Mouse (Mus musculus) forebrain, embryonic 13.5 days (tissue): ENCODE data around the gene Tmem119. TPM values are rescaled to one million over a fixed set of nuclear protein-coding genes. Genes with fewer than 3 reads are reported as not detected.

Source experiments
- ATAC-seq: fragments of 200-750 bp; cut with Nextera tagmentation; 2 replicates; pipeline ENCODE4 v1.8.0; 2017
- H3K27ac ChIP-seq: fragments of 300-500 bp; sonication (generic); 2 replicates; pipeline ENCODE4 v1.5.1; 2015; ENCODE audit warnings: inconsistent platforms, mild to moderate bottlenecking, moderate library complexity
- H3K27me3 ChIP-seq: fragments of 300-500 bp; sonication (generic); 2 replicates; pipeline ENCODE4 v1.6.1; 2015; ENCODE audit warnings: mild to moderate bottlenecking, inconsistent platforms
- H3K36me3 ChIP-seq: fragments of 300-500 bp; sonication (generic); 2 replicates; pipeline ENCODE4 v1.6.1; 2015; ENCODE audit warnings: mild to moderate bottlenecking, inconsistent platforms; ENCODE audit not compliant: poor library complexity, severe bottlenecking
- H3K4me1 ChIP-seq: fragments of 300-500 bp; sonication (generic); 2 replicates; pipeline ENCODE4 v1.6.1; 2015; ENCODE audit warnings: inconsistent platforms
- H3K4me2 ChIP-seq: fragments of 300-500 bp; sonication (generic); 2 replicates; pipeline ENCODE4 v1.6.1; 2015; ENCODE audit warnings: inconsistent platforms, mild to moderate bottlenecking, moderate library complexity
- H3K4me3 ChIP-seq: fragments of 300-500 bp; sonication (generic); 2 replicates; pipeline ENCODE4 v1.5.1; 2015; ENCODE audit warnings: mild to moderate bottlenecking, inconsistent platforms
- H3K9ac ChIP-seq: fragments of 300-500 bp; sonication (generic); 2 replicates; pipeline ENCODE4 v1.6.1; 2015; ENCODE audit warnings: mild to moderate bottlenecking, inconsistent platforms
- H3K9me3 ChIP-seq: fragments of 300-500 bp; sonication (generic); replicated peaks from 2 replicates; pipeline ENCODE4 v1.6.1; 2016; ENCODE audit warnings: inconsistent platforms
- WGBS: fragments of 180-500 bp; shearing (Covaris S2); methylation state at CpG from one replicate; pipeline ENCODE4 v1.1.7; 2015; 5-methylcytosine and 5-hydroxymethylcytosine counted together
- polyA plus RNA-seq: library from polyadenylated mRNA; unstranded; fragments of >200 nt; fragmentation: Nextera tagmentation; extraction: Ambion mirVana; gene quantifications from 2 replicates; pipeline ENCODE4 v1.2.1, GENCODE M21; 2015

Gene Tmem119
- polyA plus RNA-seq, 1 experiment from 2014 or later, result 3.4 TPM

DNA sequence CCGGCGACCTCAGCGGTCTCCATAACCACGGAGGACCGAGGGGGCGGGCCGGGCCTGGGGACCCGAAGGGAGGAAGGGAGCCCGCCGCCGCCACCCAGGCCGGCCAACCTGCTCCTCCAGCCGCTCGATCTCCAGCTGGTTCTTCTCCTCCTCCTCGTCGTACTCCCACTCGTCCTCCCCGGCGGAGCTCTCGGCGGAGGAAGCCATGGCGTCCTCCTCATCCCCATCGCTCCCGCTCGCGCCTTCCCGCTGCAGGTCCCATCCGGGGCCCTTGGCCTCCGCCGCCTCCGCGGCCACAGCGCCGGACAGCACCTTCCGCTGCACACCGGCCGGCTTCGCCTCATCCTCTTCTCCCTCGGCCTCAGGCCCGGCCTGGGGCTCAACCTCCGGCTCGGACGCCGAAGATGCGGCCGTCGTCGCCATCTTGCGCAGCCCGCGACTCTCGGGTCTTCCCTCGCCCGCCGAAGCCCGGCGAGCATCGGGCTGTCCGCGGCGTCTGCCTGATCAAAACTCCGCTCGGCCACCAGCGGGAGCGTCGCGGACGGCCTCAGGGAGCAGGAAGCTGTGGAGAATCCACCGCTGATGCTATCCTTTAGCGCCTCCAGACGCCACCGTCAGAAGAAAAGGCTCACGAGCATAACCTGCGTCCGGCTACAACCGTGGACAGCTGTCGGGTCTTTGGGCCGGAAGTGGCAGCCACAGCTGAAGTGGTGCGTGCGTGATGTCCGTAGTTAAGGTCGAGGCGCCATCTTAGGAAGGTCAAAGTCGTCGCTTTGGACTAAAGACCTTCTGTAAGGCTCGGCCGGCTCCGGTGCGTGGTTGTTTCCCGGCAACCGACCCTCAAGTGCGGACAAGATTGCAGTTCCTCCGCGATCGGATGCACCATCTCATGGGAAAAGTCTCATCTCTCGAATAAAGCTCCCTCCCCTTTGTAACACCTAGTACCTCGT is 28.8 kb downstream of the Tmem119 start:
- WGBS, result under 1% methylated on average over 93 of the region's 97 CpGs
- H3K9ac ChIP-seq, result peak overlapping the region; percentile 96
- no peaks in the 10 kb centered on the region for H3K27me3 ChIP-seq
- H3K4me3 ChIP-seq, result peak overlapping the region; percentile 100
- H3K27ac ChIP-seq, result peak overlapping the region; percentile 98
- H3K9me3 ChIP-seq, result no peaks in the 10 kb centered on the region
- H3K36me3 ChIP-seq, result peaks cover 50% of the 10 kb centered on the region
- peaks cover 36% of the 10 kb centered on the region for H3K4me1 ChIP-seq
- H3K4me2 ChIP-seq, result peak overlapping the region; percentile 98
- peak; percentile 79 for ATAC-seq

DNA sequence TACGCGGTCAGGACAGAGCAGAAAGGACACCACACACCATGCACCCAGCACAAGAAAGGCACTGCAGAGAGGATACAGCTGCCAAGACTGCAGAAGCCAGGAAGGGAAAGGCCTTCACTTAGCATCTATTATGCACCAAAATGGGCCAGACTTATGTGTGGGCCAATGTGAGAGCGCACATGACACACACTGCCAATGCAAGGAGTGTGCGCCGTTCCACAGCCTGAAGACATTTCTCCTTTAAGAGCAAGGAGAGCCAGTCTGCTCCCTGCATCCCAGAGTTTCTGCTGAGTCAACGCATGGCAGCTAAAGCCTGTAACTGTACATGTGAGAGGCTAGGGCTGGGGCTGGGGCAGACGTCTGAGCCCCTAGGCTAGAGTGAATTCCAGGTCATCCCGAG is 31.5 kb downstream of the Tmem119 start:
- 96% methylated on average over 8 of the region's 8 CpGs for WGBS
- Histone ChIP-seq H3K4me1 (peaks cover 33% of the 10 kb centered on the region), H3K4me2 (no peak overlapping the region), H3K4me3 (no peak overlapping the region), H3K36me3 (peaks cover 46% of the 10 kb centered on the region), H3K9me3 (no peaks in the 10 kb centered on the region), H3K27ac (no peak overlapping the region), H3K9ac (no peak overlapping the region), H3K27me3 (no peaks in the 10 kb centered on the region)
- ATAC-seq, result no peak

DNA sequence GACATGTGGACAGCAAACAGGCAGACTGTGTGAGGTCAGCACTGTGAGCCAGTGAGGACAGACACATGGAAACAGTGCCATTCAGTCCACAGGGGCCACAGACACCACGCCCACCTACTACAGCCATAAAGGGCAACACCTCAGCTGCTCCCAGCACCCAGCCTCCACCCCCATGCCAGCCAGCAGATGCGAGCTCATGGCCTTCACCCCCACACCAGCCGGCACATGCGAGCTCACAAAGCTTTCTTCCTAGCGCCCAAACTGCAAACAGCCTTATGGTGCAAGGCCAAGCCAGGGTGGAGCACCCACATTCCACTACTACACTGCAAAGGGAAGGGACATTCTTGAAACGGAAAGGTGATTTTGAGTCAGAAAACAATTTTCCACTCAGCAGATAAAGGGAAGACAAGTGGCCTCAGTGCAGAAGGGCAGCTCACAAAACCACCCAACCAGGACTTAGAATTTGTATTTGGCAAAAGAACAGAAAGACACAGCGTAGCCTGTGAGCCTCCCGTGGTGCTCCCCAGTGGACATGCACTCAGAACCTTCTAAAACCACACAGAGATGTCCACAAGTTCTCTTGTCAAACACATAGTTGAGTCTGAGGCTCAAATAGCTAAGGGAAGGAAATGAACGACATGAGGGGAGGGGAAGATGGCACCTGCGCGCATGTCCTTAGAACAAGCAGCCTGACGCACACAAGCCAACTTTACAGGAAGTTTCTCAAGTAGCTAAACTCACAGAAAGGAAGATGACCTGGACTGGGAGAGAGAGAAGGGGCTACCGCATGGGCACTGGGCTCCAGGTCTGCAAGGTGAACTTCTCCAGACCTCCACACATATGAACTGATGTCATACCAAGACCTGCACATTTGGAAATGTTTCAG is 34.4 kb downstream of the Tmem119 start:
- WGBS, result 92% methylated on average over 13 of the region's 13 CpGs
- H3K36me3 ChIP-seq, result peaks cover 75% of the 10 kb centered on the region

DNA sequence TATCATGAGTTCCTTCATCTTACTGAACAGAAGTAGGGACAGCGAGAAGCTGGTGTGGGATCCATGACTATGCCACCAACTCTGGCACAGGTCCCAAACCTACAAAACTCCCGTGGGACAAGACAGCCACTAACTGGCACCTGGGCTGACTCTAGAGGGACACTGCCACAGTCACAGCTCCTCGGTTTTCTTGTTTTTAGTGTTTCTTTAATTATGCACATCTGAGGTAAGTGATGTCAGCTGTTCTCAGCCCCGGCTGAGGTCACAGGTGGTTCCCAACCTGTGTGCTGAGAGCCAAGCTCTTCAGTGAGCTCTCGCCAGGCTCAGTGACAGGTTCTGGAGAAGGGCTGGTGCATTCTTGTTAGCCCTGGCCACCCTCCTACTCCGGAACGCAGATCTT is 35.9 kb downstream of the Tmem119 start:
- H3K9ac ChIP-seq, result no peak overlapping the region
- H3K36me3 ChIP-seq, result peaks cover 90% of the 10 kb centered on the region
- no peak overlapping the region for H3K4me3 ChIP-seq
- peaks cover 10% of the 10 kb centered on the region for H3K4me1 ChIP-seq
- no peaks in the 10 kb centered on the region for H3K27me3 ChIP-seq
- no peaks in the 10 kb centered on the region for H3K9me3 ChIP-seq
- no peak overlapping the region for H3K4me2 ChIP-seq
- ATAC-seq, result no peak
- no peak overlapping the region for H3K27ac ChIP-seq
- 94% methylated on average over 7 of the region's 7 CpGs for WGBS

More for the DNA sequence above, 34.4 kb downstream of the Tmem119 start:
- peaks cover 24% of the 10 kb centered on the region for H3K4me1 ChIP-seq
- H3K27ac ChIP-seq, result no peak overlapping the region
- no peaks in the 10 kb centered on the region for H3K9me3 ChIP-seq
- ATAC-seq, result no peak
- H3K27me3 ChIP-seq, result no peaks in the 10 kb centered on the region
- no peak overlapping the region for H3K4me2 ChIP-seq
- no peak overlapping the region for H3K9ac ChIP-seq
- no peak overlapping the region for H3K4me3 ChIP-seq

DNA sequence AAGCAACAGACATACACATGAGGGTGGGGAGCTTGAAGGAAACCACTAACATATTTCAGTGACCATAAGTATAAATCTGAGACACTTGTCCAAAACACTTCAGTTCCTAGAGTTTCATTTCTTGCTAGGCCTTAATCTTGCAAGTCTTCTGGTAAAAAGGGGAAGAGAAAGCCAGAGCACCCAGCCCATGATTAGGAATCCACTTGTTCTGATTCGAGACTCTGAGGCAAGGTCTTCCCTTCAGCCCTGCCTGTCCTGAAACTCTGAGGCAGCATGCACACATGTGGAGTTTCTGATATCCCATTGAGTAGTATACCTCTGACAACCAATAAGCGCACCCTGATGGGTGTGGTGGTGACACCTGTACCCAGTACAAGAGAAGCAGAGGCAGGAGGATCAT is 38.7 kb downstream of the Tmem119 start:
- H3K27me3 ChIP-seq, result no peaks in the 10 kb centered on the region
- H3K4me2 ChIP-seq, result no peak overlapping the region
- no peak overlapping the region for H3K27ac ChIP-seq
- H3K4me1 ChIP-seq, result no peaks in the 10 kb centered on the region
- H3K4me3 ChIP-seq, result no peak overlapping the region
- H3K36me3 ChIP-seq, result peaks cover 92% of the 10 kb centered on the region
- no peaks in the 10 kb centered on the region for H3K9me3 ChIP-seq
- H3K9ac ChIP-seq, result no peak overlapping the region
- WGBS, result 94% methylated on average over 2 of the region's 2 CpGs
- ATAC-seq, result no peak

DNA sequence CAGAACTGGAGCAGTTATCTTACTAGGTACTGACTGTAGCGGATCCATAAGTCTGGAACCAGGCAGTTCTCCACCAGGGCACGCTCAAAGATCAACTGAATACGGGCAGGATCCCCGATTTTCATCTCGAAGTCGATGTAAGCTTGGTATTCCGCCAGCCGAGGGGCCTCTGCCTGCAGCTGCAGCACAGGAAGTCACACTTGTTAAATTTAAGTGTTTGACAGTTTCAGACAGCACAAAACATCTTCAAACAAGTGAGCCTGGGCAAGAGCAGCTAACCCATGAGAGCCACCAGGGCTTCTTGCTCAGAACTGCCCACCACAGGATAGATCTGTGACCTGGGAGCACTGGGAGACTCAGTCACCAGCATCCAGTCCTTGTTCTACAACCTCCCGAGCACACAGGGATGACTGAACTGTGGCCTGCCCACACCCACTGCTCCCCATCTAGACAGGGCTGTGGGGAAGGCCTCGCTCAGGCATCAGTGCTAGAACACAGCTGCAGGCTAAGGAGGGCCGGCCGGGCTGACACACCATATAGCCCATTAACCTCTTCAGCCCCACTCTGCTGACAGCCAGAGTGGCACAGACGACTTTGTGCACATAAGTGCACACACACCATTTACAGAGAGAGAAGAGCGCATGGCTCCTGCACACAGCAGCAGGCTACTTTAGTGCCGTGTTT is 44.8 kb downstream of the Tmem119 start:
- Histone ChIP-seq H3K4me3 (no peak overlapping the region), H3K4me2 (no peak overlapping the region), H3K4me1 (no peaks in the 10 kb centered on the region), H3K27me3 (no peaks in the 10 kb centered on the region), H3K27ac (no peak overlapping the region; the same call in 1 of the 2 replicates), H3K9ac (no peak overlapping the region), H3K36me3 (peaks cover 100% of the 10 kb centered on the region), H3K9me3 (no peaks in the 10 kb centered on the region)
- WGBS, result 94% methylated on average over 15 of the region's 15 CpGs
- ATAC-seq, result no peak

DNA sequence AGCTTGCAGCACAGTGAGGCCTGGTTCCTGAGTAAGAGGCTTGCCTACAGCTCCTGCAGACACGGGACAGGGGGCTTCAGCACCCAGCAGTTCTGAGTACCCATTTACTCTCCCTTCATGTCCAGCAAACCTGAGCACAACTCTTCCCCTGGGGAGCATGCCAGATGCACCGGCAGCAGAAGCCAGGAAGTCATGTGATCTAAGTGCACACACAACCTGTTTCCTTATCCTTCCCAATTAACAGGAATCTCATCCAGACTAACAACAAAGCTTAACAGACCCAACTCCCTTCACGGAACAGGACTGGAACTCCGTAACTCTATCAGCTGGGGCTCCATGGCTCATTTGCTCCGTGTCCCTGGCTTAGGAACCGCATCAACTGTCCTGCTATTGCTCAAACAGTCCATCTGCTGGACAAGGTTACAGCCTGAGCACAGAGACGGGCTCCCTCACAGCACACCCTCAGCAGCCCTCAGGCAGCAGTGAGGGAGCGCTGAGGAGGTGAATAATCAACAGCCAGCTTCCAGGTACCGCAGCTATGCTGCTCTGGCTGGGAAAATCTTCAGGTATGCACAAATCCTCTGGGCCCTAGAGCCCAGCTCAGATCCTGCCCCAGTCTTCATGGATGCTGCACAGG is 48.7 kb downstream of the Tmem119 start:
- H3K4me2 ChIP-seq, result no peak overlapping the region
- no peaks in the 10 kb centered on the region for H3K27me3 ChIP-seq
- H3K9ac ChIP-seq, result no peak overlapping the region
- no peak overlapping the region for H3K27ac ChIP-seq
- 92% methylated on average over 9 of the region's 9 CpGs for WGBS
- H3K36me3 ChIP-seq, result peaks cover 99% of the 10 kb centered on the region
- H3K4me3 ChIP-seq, result no peak overlapping the region
- no peaks in the 10 kb centered on the region for H3K4me1 ChIP-seq
- no peaks in the 10 kb centered on the region for H3K9me3 ChIP-seq
- ATAC-seq, result no peak

DNA sequence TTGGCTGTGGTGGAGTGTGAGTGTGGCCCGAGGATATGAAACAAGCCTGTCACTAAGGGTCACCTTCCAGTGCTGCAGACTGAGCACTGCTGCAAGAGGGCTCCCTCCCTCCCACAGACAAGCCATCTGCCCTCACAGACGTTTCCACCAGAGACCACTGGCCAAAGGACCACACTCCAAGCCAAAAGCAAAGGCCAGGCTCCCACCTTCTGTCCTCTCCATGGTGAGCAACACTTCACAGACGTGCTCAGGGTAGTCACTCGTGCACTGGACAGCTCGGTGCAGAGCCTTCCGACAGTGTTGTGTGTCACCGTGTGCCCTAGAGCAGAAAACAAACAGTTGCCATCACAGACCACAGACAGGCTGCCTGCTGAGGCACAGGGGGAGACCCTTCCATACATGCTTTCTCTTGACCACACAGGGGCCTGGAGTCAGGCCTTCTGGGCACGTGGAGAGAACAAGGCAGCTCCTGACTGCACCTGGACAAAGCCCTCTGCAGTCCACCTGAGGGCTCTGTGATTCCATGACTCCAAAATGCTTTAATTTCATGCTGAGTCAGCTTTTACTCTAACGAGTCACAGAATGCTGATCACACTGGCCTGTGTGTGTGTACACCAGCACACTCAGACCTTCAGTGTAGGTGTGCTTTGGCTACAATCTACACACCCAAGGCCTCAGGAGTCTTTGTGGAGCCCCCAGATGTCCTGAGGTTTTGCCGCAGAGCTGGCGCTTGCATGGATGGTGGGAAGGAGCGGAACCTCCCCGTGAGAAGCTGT is 51.6 kb downstream of the Tmem119 start:
- no peak for ATAC-seq
- H3K4me3 ChIP-seq, result no peak overlapping the region
- no peak overlapping the region for H3K9ac ChIP-seq
- no peaks in the 10 kb centered on the region for H3K9me3 ChIP-seq
- no peak overlapping the region for H3K27ac ChIP-seq
- WGBS, result 97% methylated on average over 13 of the region's 13 CpGs
- no peaks in the 10 kb centered on the region for H3K4me1 ChIP-seq
- no peak overlapping the region for H3K4me2 ChIP-seq
- H3K27me3 ChIP-seq, result no peaks in the 10 kb centered on the region
- peaks cover 99% of the 10 kb centered on the region for H3K36me3 ChIP-seq

DNA sequence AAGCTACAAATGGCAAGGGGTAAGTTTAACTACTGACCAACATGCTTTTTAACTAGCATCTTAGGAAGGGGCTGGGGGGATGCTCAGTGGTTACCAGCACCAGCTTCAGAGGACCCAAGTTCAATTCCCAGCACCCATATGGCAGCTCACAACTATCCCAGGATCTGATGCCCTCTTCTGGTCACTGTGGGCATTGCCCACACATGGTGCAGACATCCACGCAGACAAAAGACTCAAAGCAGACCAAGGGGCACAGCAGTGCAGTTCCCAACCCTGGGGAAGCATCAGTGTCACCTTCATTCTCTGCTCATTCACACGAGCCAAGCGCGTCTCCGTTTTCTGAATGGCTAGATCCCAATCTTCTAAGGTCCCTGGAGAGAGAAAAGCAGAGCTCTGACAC is 52.7 kb downstream of the Tmem119 start:
- ATAC-seq, result no peak

More for the DNA sequence above, 52.7 kb downstream of the Tmem119 start:
- WGBS, result 95% methylated on average over 5 of the region's 5 CpGs
- Histone ChIP-seq H3K4me1 (no peaks in the 10 kb centered on the region), H3K27ac (no peak overlapping the region), H3K27me3 (no peaks in the 10 kb centered on the region), H3K36me3 (peaks cover 99% of the 10 kb centered on the region), H3K4me3 (no peak overlapping the region), H3K9ac (no peak overlapping the region), H3K9me3 (no peaks in the 10 kb centered on the region), H3K4me2 (no peak overlapping the region)
